Mouse (Mus musculus) cerebellum, adult 11 months (tissue): ENCODE results near the gene Lsg1.

ENCODE experiments used
- DNase-seq: peaks from one replicate; pipeline ENCODE4 v3.0.0; 2022

The Lsg1 gene

DNA sequence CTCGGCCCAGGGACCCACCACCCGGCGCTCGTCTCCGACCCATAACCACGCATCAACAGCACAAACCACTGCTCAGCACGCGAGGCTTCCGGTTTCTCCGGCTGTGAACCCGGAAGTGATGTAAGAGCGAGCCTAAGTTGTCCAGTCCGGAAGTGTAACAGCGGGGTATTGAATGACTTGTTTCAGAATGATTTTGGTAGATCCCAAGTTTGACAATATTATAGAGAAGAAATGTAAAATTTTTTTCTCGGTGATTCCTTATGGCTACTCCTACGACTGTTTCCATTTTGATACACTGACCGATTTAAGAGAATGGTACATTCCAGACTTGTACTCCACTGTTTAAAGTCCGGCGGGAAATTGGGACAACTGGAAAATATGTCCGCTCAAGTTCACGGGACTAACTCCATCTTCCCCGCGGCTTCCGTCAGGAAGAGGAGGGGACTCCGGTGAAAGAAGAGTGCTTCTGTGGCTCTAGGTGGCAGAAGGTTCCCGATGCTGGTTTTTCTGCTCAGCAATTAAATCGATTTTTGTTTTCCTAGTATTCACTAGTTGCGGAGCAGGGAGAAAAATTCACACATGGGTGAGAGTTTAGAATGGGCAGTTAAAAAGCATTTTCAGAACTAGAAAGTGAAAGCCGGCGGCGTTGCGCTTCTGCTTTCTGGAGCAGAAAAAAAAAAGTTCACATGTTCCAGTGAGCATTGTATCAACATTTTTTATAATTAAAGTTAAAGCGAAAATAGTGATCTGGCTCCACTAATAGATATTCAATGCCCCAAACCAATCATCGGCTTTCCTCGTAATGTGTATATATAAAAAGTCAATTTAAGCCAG lies at the start of gene Lsg1:
Gene Lsg1 (minus strand): TSS at position 99 of the 834 bp plus-strand sequence.
- DNase-seq = peak; percentile 85

DNA sequence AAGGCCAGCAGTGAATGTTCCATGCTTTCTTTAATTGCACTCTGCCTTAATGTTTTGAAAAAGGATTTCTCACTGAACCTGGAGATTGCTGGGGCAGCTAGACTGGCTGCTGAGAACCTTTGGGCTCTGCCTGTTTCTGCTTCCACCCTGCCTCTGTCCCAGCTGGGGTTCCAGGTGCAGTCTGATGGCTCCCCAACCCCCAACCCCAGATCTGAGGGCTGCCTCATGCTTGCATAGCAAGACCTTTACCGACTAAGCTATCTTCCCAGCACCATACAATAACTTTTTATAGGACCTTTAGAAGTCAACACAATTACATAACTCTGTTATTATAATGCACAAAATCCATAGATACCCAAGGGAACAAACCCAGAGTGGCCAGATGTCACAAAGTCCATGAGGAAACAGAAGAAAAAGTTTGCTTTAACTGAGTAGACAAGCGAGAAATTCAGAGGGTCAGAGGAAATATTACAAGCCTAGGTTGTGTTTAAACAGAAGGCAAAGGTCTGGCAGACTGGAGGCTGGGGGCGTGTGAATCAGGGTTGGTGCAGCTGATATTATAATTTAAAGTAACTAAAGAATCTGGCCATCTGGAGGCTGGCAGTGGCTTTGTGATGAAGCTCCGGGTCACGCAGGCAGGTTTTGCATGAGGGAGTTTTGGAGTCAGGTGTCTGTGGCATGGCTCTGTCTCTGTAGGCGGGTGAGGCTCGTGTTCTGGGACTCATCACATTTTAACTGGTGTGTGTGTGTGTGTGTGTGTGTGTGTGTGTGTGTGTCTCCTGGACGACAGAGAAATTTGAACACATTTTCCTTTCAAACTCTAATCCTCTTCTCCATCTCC lies 46.7 kb upstream of the Lsg1 start:
- no peak for DNase-seq

DNA sequence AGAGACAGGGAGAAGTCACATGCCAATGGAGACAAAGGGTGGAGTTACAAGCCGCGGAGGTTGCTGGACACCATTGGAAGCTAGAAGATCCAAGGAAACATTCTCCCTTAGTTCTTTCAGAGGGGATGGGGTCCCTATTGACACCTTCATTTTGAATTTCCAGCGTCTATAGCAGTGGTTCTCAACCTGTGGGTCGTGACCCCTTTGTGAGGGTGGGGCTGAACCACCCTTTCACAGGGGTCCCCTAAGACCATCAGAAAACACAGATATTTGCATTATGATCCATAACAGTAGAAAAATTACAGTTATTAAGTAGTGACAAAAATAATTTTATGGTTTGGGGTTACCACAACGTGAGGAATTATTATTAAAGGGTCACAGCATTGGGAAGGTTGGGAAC lies 42.1 kb upstream of the Lsg1 start:
- DNase-seq = no peak

DNA sequence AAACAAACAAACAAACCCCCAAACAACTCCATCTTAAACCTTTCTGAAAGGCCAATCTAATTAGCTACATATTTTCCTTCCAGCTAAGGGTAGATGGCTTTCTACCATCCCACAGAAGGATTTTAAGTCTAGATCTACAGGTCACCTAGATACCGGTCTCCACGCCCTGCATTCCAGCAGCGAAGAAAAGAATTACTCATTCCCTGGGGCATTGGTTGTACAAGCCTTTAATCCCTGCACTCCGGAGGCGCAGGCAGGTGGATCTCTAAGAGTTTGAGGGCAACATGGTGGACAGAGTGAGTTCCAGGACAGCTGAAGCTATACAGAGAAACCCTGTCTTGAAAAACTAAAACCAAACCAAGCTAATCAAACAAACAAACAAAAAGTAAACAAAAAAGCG lies 41.0 kb upstream of the Lsg1 start:
- no peak for DNase-seq

DNA sequence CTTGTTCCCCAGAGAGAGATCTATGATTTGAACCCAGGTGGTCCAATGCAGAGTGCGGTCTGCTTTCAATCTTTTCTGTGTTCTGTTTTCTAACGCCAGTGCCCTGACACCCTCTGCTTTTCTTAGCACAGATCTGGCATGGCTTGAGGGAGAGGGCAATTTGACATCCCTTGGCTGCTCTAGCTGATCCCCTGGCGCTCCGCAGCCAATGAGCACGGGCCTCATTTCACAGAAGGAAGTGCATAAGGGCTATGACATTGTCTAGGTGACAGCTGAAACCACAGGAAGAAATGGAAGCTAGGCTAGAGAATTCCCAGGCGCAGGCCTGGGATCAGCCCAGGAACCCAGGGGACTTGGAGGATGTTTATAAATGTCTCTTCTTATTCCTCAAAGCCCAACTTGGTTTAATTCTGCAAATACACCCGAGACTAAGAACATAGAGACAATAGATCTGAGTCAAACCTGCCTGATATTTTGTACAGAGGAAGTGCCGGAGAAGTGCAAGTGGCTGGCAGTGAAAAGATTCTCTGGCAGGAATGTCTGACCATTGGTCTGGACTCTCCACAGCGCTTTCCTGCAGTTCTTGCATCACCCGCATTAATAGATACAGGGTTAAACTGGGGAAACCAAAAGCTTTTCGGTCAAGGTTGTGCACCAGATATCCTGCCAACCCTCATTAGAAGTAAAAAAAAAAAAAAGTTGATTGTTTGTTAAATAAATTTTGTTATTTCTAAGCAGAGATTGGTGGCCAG lies 40.4 kb upstream of the Lsg1 start:
- no peak for DNase-seq

DNA sequence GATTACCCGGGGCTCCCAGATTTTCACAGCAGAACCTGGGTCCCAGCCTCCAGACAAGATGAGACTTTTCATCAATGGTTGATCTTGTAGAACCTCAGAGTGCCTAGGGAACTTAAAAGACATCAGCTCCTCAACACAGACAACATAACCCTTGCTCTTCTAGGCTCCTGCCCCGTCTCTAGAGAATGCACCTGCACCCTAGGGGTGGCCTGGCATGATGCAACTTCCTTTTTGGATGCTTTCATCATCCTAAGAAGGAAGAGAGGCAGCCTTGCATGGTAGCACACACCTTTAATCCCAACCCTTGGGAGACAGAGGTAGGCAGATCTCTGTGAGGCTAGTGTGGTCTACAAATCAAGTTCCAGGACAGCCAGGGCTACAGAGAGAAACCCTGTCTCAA lies 37.2 kb upstream of the Lsg1 start:
- DNase-seq = no peak

DNA sequence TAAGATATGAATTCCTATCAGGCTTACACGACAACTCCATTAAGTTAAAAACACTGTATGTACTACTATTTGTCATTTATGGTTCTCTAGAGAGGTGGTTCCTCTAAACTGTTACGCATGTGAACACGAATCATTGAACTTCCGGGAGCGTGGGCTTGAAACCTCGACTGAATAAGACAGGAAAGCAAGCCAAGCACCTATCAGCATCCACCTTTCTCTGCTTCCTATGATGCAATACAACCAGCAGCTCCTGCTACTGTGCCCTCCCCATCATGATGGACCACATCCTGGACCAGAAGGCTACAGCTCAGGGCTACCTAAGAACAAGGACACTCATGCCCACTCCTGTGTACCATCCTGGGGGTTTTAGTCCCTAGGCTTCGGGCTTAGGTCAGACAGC lies 36.3 kb upstream of the Lsg1 start:
- DNase-seq = no peak

DNA sequence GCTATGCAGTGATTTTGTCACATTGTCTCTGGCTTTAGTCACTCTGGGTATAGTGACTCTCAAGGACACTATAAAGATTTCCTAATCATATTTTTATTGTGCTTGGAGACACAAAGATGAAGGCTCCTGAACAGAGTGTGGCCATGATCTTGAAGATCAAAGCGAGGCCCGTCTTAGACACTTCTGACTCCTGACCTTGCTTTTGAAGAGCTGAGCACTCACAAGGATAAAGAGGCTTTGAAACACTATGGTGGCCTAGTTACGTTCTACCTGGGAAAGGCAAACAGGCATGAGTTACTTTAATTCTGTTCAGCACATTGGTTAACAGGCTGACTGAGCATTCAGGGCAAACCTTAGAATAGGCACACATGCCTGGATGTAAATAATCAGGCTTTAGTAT lies 28.9 kb upstream of the Lsg1 start:
- no peak for DNase-seq

DNA sequence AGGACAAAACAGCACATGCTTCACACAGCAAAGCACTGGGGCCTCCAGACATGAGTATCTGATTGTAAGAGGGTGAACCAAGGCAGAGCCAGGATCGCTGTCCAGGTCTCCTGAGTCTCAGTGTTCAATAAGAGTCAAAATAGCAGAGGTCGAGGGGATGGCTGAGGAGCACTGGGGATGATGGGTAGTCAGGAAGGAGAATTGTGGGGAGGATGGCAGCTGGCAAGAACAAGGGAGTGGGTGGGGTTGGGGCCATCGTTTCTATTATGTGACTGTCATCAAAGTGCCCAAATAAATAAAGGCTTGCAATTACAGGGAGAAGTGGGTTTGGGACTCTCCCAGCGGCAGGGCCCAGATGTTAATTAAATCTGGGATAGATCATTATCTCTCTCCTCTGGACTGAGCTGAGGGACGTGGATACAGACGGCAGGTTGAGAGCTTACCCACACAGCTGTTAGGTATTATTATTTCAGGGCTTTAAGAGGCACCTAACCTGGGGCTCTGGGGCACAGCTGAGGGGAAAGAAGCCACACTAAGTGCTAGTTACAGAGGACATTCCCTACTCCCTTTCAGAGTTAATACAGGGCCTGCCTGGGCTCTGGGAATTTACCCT lies 27.4 kb upstream of the Lsg1 start:
- no peak for DNase-seq

DNA sequence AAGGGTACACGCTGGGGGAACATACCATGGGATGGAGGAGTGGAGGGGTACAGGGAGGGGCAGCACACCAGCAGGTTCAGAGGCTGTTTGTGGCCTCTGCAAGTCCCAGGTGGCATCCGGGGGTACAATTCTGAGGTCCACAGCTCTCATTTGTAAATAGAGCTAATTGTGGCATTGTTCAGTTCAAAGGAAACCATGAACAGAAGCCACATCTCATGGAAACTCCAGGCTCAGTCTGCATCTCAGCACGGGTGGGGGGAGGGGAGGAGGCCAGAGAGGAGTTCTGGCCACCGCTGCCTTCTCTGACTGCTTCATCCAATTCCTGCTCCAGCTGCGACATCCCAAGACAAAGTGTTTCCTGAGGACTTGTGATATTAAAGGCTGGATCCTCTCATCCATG lies 26.7 kb upstream of the Lsg1 start:
- no peak for DNase-seq

DNA sequence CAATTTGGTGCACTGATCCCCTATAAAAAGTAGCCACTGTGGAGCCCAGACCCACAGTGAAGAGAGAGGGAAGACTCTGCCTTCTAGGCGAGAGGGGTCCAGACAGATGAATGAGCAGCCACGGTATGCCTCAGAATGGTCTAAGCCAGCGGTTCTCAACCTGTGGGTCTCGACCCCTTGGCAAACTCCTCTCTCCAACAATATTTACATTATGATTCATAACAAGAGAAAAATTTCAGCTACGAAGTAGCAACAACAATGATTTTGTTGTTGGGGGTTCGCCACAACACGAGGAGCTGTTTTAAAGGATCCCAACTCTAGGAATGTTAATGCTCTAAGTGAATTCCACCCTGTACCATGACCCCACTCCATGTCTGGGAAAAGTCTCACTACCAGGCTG lies 25.7 kb upstream of the Lsg1 start:
- DNase-seq = no peak

DNA sequence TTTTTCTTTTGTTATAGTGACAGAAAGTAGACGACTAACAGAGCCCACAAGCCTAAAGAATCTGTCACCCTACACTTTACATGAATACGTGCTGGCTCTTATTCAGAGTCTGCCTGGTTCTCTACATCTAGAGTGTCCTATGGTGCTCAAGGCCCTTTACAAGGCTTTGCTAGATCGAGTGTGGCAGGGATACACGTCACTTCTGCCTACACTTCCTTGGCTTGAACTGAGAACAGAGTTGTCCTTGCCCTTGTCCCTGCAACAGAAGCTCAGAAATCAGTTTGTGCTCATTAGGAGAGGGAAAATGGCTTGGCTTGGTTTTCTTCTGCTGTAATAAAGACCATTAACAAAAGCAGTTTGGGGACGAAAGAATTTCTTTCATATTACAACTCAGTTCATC lies 23.9 kb upstream of the Lsg1 start:
- no peak for DNase-seq

DNA sequence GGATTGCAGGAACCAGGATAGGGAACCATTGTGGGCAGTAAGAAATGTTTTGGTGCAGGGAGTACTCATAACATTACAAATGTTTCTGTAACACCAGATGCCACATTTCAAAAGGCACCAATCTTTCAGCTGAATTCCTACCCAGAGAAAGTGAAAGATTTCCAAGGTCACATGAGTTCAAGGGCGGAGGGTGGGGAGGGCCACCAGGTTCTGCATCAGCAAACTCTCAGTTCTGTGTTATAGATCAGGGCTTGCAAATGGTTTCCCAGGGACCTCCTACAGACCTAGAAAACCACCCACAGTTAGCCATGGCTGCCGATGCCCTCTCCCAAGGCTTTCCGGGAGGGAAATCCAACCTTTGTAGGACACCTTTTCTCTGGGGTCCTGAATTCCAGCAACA lies 20.5 kb upstream of the Lsg1 start:
- no peak for DNase-seq

DNA sequence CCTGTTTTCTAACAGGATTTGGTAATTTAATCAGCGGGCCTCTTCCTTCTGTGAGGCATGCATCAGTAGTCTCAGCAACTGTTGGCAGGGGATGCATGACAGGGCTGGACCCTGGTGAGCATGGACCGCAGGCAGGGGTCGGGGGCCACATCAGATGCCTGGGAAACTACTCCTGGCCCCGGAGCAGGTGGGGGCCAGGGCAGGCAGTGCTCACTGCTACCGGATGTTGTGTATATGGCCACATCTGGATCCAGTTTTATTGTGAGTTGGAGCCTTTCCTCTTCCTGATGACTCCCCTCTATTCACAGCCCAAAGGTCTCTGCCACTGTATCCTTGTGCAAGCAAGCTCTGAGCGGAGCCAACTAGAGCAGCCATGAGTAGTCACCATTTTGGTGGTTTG lies 18.1 kb upstream of the Lsg1 start:
- DNase-seq = no peak

DNA sequence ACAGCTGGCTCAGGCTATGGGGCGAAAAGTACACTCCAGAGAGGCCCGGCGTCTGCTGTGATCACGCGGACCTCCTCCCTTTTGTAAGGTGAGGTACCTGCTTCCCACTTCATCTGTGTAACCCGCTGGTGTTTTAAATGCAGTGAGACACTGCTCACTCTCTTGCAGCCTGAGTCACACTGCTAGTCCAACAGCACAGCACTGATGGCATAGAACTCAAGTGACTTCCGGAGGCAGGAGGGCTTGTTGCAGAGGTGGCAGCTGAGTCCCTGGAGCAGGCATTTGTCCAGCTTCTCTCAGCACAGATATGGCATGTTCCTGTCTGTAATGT lies 17.4 kb upstream of the Lsg1 start:
- DNase-seq = no peak

DNA sequence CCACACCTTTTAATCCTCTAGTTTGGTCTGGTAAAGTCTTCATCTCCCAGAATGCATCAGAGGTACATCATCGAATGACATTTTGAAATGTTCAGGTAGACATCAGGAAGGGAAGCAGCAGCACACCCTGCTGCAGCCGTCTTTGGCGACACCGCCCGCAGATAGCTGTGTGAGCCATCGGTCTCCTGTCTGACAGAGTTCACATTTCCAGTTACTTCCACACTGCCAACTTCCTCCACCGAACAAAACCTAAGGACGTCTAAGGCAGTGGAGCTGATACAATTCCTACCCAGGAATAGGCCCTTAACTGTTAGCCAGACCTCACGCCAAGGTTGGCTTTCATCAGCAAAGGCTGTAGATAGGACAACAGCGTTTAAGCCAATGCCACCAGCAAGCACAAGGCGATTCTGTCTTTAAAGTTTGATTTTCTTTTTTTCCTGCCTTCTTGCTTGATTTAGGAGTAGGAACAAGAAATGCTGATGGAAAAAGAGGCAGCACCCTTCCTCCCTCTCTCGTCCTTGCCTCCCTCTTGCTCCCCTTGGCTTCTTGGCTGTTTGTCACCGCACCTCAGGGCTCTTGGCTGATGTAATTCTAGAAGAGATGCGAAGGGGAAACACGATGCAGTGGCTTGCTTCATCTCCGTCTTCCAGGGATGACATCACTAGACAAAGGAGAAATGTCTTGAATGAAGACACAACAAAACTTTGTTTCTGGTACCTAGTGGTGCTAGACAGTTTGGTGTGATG lies 16.8 kb upstream of the Lsg1 start:
- DNase-seq = no peak

DNA sequence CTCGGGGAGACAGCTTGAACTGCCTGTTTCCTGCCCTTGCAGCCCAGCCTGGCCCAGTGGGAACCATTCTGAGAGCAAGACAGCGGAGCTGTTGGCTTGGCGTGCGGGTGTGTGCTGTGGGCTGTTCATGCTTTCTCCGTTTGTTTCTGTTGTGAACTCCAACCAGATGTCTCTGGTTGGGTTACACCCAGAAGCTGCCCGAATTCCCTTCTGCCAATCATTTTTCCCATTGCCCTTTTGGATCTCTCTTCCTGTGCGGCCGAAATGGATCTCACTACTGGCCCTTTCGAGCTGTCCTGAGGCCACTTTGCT lies 16.1 kb upstream of the Lsg1 start:
- no peak for DNase-seq

DNA sequence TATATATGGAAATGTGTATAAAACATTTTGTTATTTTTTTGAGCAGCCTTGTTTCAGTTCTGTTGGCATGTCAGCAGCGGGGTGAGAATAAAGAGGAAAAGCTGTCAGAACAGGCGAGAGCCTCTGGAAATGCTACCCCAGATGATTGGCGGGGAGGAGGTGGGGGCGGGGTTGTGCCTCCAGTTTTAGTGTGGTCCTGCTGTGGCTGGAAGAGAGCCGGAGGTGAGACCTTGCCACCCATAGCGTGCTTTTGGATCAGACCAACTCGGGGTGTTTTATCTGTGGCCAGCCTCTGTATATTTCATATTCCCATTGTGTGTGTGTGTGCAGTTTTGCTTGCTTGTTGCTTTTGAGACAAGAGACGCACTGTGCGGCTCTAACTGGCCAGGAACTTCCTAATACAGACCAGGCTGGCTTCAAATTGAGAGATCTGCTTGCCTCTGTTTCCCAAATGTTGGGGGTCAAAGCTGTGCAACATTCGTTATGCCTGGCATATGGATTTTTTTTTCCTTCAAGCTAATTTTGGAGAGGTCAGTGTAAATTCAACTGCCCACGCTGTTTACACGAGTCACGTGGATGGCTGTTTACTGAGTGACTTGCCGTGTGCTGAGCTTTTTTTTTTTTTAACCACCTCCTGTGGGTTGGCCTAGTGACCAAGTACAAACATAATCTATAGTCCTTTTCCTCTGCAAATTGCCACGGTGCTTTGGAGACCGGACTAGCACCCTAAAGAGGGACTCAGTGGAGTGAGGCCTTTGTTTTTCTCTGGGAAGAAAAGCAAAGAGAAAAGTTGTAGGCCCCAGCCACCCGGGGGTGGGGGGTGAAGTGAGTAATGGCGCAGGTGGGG lies 15.5 kb upstream of the Lsg1 start:
- no peak for DNase-seq

DNA sequence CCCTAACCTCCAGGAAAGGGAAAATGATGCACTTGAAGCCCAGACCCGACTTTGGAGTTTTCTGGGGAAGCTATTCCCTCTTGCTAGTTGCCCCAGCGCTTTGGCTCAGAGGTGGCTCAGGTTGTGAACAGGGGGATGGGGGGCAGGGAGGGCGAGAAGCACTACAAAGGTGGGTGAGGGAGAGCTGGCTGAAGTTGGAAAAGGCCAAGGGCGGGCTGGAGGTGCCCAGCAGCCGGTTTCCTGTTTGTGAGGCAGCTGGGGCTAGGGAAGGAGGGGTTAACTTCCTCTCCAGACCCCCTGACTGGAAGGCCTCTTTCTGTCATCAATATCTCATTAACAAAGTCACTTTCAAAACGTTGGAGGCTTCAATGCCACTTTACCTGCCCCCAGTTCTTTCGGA lies 14.6 kb upstream of the Lsg1 start:
- DNase-seq = no peak

DNA sequence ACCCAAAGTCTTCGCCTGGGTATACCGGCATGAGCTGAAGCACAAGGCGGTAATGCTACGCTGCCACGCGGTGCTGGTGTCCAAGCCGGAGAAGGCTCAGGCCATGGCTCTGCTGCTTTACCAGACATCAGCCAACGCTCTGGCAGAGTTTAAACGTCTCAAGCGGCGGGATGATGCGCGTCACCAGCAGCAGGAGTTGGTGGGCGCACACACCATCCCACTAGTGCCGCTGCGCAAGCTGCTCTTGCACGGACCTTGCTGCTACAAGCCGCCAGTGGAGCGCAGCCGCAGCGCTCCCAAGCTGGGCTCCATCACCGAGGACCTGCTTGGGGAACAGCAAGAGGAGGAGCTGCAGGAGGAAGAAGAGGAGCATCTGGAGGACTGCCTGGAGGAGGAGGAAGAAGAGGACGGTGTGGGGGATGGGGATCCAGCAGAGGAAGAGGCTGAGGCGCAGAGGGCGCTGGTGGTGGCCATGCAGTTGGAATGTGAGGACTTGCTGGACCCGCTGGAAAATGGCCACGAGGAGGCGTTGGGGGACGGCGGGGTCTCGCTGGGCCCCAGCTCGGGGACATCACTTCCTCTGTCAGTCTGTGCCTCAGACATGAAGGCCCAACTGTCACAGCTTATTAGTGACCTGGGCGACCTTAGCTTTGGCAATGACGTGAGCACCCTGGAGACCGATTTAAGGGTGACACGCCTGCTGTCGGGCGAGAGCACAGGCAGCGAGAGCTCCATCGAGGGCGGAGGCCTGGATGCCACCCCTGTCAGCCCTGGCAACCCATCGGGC lies 13.8 kb upstream of the Lsg1 start:
- peak; percentile 33 for DNase-seq
